Mouse (Mus musculus): ENCODE data around the gene Thbs1.

DNA sequence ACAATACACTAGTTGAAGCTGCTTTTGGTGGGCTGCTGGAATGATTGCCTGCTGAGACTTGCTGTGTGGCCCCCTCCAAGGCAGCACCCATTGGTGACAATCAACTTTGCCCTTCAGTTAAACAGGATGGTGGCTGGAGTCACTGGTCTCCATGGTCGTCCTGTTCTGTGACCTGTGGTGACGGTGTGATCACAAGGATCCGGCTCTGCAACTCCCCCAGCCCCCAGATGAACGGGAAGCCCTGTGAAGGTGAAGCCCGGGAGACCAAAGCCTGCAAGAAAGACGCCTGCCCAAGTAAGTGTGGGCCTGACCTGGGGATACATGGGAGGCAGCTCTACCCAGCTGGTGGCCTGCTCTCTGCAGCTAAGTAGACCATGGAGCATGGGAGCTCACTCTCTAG is 6.4 kb downstream of the Thbs1 start:
- TF ChIP-seq CTCF (IDR thresholded peaks at IDR 0.05; ENCODE audit: extremely low read depth, insufficient read depth, insufficient read length, insufficient replicate concordance) (no peak), POLR2A (IDR thresholded peaks at IDR 0.05; ENCODE audit: low read depth, low read length) (no peak)

Measured in spleen, adult 2 months (tissue).